Mouse (Mus musculus): ENCODE measurements at regions not wholly inside any gene's neighbourhood (a gene's known extent, or its start where the extent isn't known, plus 50 kb on each side); places are given as distances from the start of the nearest gene placed in this dataset.
A peak's percentile ranks its signal among the peaks of the same experiment; 100 is the strongest.

GRCm38 (mm10) chr10:17475976-17476375 is 247.0 kb upstream of the Cited2 start:
- WGBS, result 88% methylated on average over 3 of the region's 3 CpGs
- Histone ChIP-seq H3K36me3 (ENCODE audit: insufficient read depth, low read length) (no peaks in the 10 kb centered on the region), H3K9ac (replicated peaks; ENCODE audit: low read length) (no peak overlapping the region), H3K9me3 (ENCODE audit: low read length) (no peaks in the 10 kb centered on the region), H3K4me2 (ENCODE audit: low read depth, low read length) (no peak overlapping the region), H3K27me3 (ENCODE audit: insufficient read depth, low read length) (no peaks in the 10 kb centered on the region), H3K4me1 (ENCODE audit: insufficient read depth, low read length) (no peaks in the 10 kb centered on the region), H3K4me3 (ENCODE audit: low read length) (no peak overlapping the region), H3K27ac (no peak overlapping the region)
- no peak for TF ChIP-seq CTCF (IDR thresholded peaks at IDR 0.05; ENCODE audit: low read depth)
- no peak for DNase-seq (ENCODE audit: low spot score)
- ATAC-seq, result no peak

- Histone ChIP-seq H3K27me3 (ENCODE audit: insufficient read depth, low read length) (no peaks in the 10 kb centered on the region), H3K4me2 (ENCODE audit: low read depth, low read length) (no peak overlapping the region), H3K4me3 (ENCODE audit: low read length) (no peak overlapping the region), H3K9ac (replicated peaks; ENCODE audit: low read length) (no peak overlapping the region), H3K36me3 (ENCODE audit: insufficient read depth, low read length) (no peaks in the 10 kb centered on the region), H3K4me1 (ENCODE audit: insufficient read depth, low read length) (no peaks in the 10 kb centered on the region), H3K9me3 (ENCODE audit: low read length) (no peaks in the 10 kb centered on the region), H3K27ac (no peak overlapping the region)
- no peak for DNase-seq (ENCODE audit: low spot score)
- TF ChIP-seq CTCF (IDR thresholded peaks at IDR 0.05; ENCODE audit: low read depth), result no peak
- WGBS, result 96% methylated on average over 6 of the region's 6 CpGs
- no peak for ATAC-seq
These were observed 246.3 kb upstream of the Cited2 start for GRCm38 (mm10) chr10:17476720-17477119.

GRCm38 (mm10) chr10:17478761-17479632 is 244.0 kb upstream of the Cited2 start:
- DNase-seq (ENCODE audit: low spot score) (peak; percentile 25), ATAC-seq (peak; percentile 82)
- no peak for TF ChIP-seq CTCF (IDR thresholded peaks at IDR 0.05; ENCODE audit: low read depth)
- Histone ChIP-seq H3K27ac (no peak overlapping the region), H3K27me3 (ENCODE audit: insufficient read depth, low read length) (no peaks in the 10 kb centered on the region), H3K9me3 (ENCODE audit: low read length) (no peaks in the 10 kb centered on the region), H3K4me3 (ENCODE audit: low read length) (no peak overlapping the region), H3K4me1 (ENCODE audit: insufficient read depth, low read length) (no peaks in the 10 kb centered on the region), H3K36me3 (ENCODE audit: insufficient read depth, low read length) (no peaks in the 10 kb centered on the region), H3K4me2 (ENCODE audit: low read depth, low read length) (peak overlapping the region; percentile 17), H3K9ac (replicated peaks; ENCODE audit: low read length) (no peak overlapping the region)
- WGBS, result 21% methylated on average over 8 of the region's 8 CpGs

- no peak overlapping the region for H3K4me2 ChIP-seq (ENCODE audit: low read depth, low read length)
- no peak for ATAC-seq
- H3K4me1 ChIP-seq (ENCODE audit: insufficient read depth, low read length), result no peaks in the 10 kb centered on the region
- H3K9ac ChIP-seq (replicated peaks; ENCODE audit: low read length), result no peak overlapping the region
- H3K27ac ChIP-seq, result no peak overlapping the region
- no peaks in the 10 kb centered on the region for H3K27me3 ChIP-seq (ENCODE audit: insufficient read depth, low read length)
- H3K36me3 ChIP-seq (ENCODE audit: insufficient read depth, low read length), result no peaks in the 10 kb centered on the region
- no peaks in the 10 kb centered on the region for H3K9me3 ChIP-seq (ENCODE audit: low read length)
- DNase-seq (ENCODE audit: low spot score), result no peak
- H3K4me3 ChIP-seq (ENCODE audit: low read length), result no peak overlapping the region
- WGBS, result 65% methylated on average over 4 of the region's 4 CpGs
- TF ChIP-seq CTCF (IDR thresholded peaks at IDR 0.05; ENCODE audit: low read depth), result no peak
These were observed 240.3 kb upstream of the Cited2 start for GRCm38 (mm10) chr10:17482751-17483150.

GRCm38 (mm10) chr10:17485049-17485449 is 238.0 kb upstream of the Cited2 start:
- 88% methylated on average over 5 of the region's 5 CpGs for WGBS
- TF ChIP-seq CTCF (IDR thresholded peaks at IDR 0.05; ENCODE audit: low read depth), result no peak
- Histone ChIP-seq H3K4me2 (ENCODE audit: low read depth, low read length) (no peak overlapping the region), H3K36me3 (ENCODE audit: insufficient read depth, low read length) (no peaks in the 10 kb centered on the region), H3K9ac (replicated peaks; ENCODE audit: low read length) (no peak overlapping the region), H3K27me3 (ENCODE audit: insufficient read depth, low read length) (no peaks in the 10 kb centered on the region), H3K4me1 (ENCODE audit: insufficient read depth, low read length) (no peaks in the 10 kb centered on the region), H3K9me3 (ENCODE audit: low read length) (no peaks in the 10 kb centered on the region), H3K27ac (no peak overlapping the region), H3K4me3 (ENCODE audit: low read length) (no peak overlapping the region)
- no peak for ATAC-seq
- no peak for DNase-seq (ENCODE audit: low spot score)

- DNase-seq (ENCODE audit: low spot score) (no peak), ATAC-seq (no peak)
- Histone ChIP-seq H3K9me3 (ENCODE audit: low read length) (no peaks in the 10 kb centered on the region), H3K36me3 (ENCODE audit: insufficient read depth, low read length) (no peaks in the 10 kb centered on the region), H3K4me1 (ENCODE audit: insufficient read depth, low read length) (no peaks in the 10 kb centered on the region), H3K27me3 (ENCODE audit: insufficient read depth, low read length) (no peaks in the 10 kb centered on the region), H3K9ac (replicated peaks; ENCODE audit: low read length) (no peak overlapping the region), H3K27ac (no peak overlapping the region), H3K4me2 (ENCODE audit: low read depth, low read length) (no peak overlapping the region), H3K4me3 (ENCODE audit: low read length) (no peak overlapping the region)
- WGBS, result 87% methylated on average over 2 of the region's 2 CpGs
- TF ChIP-seq CTCF (IDR thresholded peaks at IDR 0.05; ENCODE audit: low read depth), result no peak
These were observed 237.5 kb upstream of the Cited2 start for GRCm38 (mm10) chr10:17485515-17485914.

- H3K36me3 ChIP-seq (ENCODE audit: insufficient read depth, low read length), result no peaks in the 10 kb centered on the region
- no peak overlapping the region for H3K4me2 ChIP-seq (ENCODE audit: low read depth, low read length)
- no peak overlapping the region for H3K27ac ChIP-seq
- no peak overlapping the region for H3K9ac ChIP-seq (replicated peaks; ENCODE audit: low read length)
- no peaks in the 10 kb centered on the region for H3K9me3 ChIP-seq (ENCODE audit: low read length)
- H3K4me3 ChIP-seq (ENCODE audit: low read length), result no peak overlapping the region
- no peaks in the 10 kb centered on the region for H3K4me1 ChIP-seq (ENCODE audit: insufficient read depth, low read length)
- no peaks in the 10 kb centered on the region for H3K27me3 ChIP-seq (ENCODE audit: insufficient read depth, low read length)
- DNase-seq (ENCODE audit: low spot score) (no peak), ATAC-seq (no peak)
- WGBS, result 94% methylated on average over 3 of the region's 3 CpGs
- no peak for TF ChIP-seq CTCF (IDR thresholded peaks at IDR 0.05; ENCODE audit: low read depth)
These were observed 237.0 kb upstream of the Cited2 start for GRCm38 (mm10) chr10:17486011-17486410.

Measured in hindbrain, postnatal 0 days (tissue).